Mouse (Mus musculus): ENCODE results near the gene Cend1. TPM values are rescaled to one million over a fixed set of nuclear protein-coding genes. Genes with fewer than 3 reads are reported as not detected.

Cend1 gene
- polyA plus RNA-seq, 1 experiment from 2014 or later = 0.90 TPM

GRCm38 (mm10) chr7:141439811-141440210 lies 10.5 kb upstream of the Cend1 start:
- Histone ChIP-seq H3K27ac (no peak overlapping the region), H3K4me1 (peaks cover 56% of the 10 kb centered on the region), H3K4me3 (no peak overlapping the region), H3K9me3 (no peaks in the 10 kb centered on the region), H3K27me3 (no peaks in the 10 kb centered on the region), H3K36me3 (peaks cover 19% of the 10 kb centered on the region), H3K4me2 (no peak overlapping the region), H3K9ac (no peak overlapping the region)
- 91% methylated on average over 11 of the region's 11 CpGs for WGBS
- ATAC-seq (ENCODE audit: borderline replicate concordance, extremely low read depth, low FRiP score, low TSS enrichment) = no peak

GRCm38 (mm10) chr7:141439140-141439679 lies 9.9 kb upstream of the Cend1 start:
- Histone ChIP-seq H3K4me2 (no peak overlapping the region), H3K27me3 (no peaks in the 10 kb centered on the region), H3K27ac (no peak overlapping the region), H3K4me1 (peaks cover 60% of the 10 kb centered on the region), H3K9ac (no peak overlapping the region), H3K4me3 (no peak overlapping the region), H3K36me3 (peaks cover 19% of the 10 kb centered on the region), H3K9me3 (no peaks in the 10 kb centered on the region)
- ATAC-seq (ENCODE audit: borderline replicate concordance, extremely low read depth, low FRiP score, low TSS enrichment) = no peak
- 94% methylated on average over 10 of the region's 10 CpGs for WGBS

GRCm38 (mm10) chr7:141438201-141438968 lies 9.1 kb upstream of the Cend1 start:
- no peaks in the 10 kb centered on the region for H3K9me3 ChIP-seq
- peaks cover 24% of the 10 kb centered on the region for H3K36me3 ChIP-seq
- no peak overlapping the region for H3K4me3 ChIP-seq
- H3K27me3 ChIP-seq = no peaks in the 10 kb centered on the region
- peaks cover 59% of the 10 kb centered on the region for H3K4me1 ChIP-seq
- WGBS = 91% methylated on average over 12 of the region's 12 CpGs
- H3K9ac ChIP-seq = 0 out of 2 replicates have a peak overlapping the region, but pooled peaks have one; percentile 8
- no peak overlapping the region for H3K4me2 ChIP-seq
- no peak for ATAC-seq (ENCODE audit: borderline replicate concordance, extremely low read depth, low FRiP score, low TSS enrichment)
- H3K27ac ChIP-seq = no peak overlapping the region

GRCm38 (mm10) chr7:141437178-141438120 lies 8.2 kb upstream of the Cend1 start, which contains the start of gene Slc25a22:
Gene Slc25a22 (minus strand): TSS chr7:141437892.
- Histone ChIP-seq H3K9ac (peak within 1 kb of the TSS; percentile 66), H3K4me3 (peak within 1 kb of the TSS; percentile 65), H3K36me3 (peaks cover 27% of the 10 kb centered on the region), H3K4me1 (peaks cover 50% of the 10 kb centered on the region), H3K9me3 (no peaks in the 10 kb centered on the region), H3K4me2 (peak within 1 kb of the TSS; percentile 80), H3K27ac (peak within 1 kb of the TSS; percentile 34; the same call in 1 of the 2 replicates), H3K27me3 (no peaks in the 10 kb centered on the region)
- WGBS = 5% methylated on average over 53 of the region's 53 CpGs
- peak; percentile 72; the same call in 1 of the 2 replicates for ATAC-seq (ENCODE audit: borderline replicate concordance, extremely low read depth, low FRiP score, low TSS enrichment)

GRCm38 (mm10) chr7:141436523-141436892 lies 7.2 kb upstream of the Cend1 start:
- peaks cover 32% of the 10 kb centered on the region for H3K36me3 ChIP-seq

GRCm38 (mm10) chr7:141435856-141436522 lies 6.7 kb upstream of the Cend1 start:
- Histone ChIP-seq H3K9me3 (no peaks in the 10 kb centered on the region), H3K27me3 (no peaks in the 10 kb centered on the region), H3K4me1 (peaks cover 38% of the 10 kb centered on the region), H3K4me3 (peak overlapping the region; percentile 65; the same call in 1 of the 2 replicates), H3K36me3 (peaks cover 37% of the 10 kb centered on the region), H3K4me2 (peak overlapping the region; percentile 82; the same call in 1 of the 2 replicates), H3K27ac (no peak overlapping the region), H3K9ac (no peak overlapping the region)
- no peak for ATAC-seq (ENCODE audit: borderline replicate concordance, extremely low read depth, low FRiP score, low TSS enrichment)
- 81% methylated on average over 9 of the region's 9 CpGs for WGBS

More at GRCm38 (mm10) chr7:141436523-141436892, 7.2 kb upstream of the Cend1 start:
- Histone ChIP-seq H3K9ac (peak overlapping the region; percentile 66; the same call in 1 of the 2 replicates), H3K4me3 (peak overlapping the region; percentile 65), H3K27me3 (no peaks in the 10 kb centered on the region), H3K4me2 (peak overlapping the region; percentile 80), H3K4me1 (peaks cover 43% of the 10 kb centered on the region), H3K9me3 (no peaks in the 10 kb centered on the region), H3K27ac (no peak overlapping the region)
- ATAC-seq (ENCODE audit: borderline replicate concordance, extremely low read depth, low FRiP score, low TSS enrichment) = no peak
- 43% methylated on average over 2 of the region's 2 CpGs for WGBS

DNA sequence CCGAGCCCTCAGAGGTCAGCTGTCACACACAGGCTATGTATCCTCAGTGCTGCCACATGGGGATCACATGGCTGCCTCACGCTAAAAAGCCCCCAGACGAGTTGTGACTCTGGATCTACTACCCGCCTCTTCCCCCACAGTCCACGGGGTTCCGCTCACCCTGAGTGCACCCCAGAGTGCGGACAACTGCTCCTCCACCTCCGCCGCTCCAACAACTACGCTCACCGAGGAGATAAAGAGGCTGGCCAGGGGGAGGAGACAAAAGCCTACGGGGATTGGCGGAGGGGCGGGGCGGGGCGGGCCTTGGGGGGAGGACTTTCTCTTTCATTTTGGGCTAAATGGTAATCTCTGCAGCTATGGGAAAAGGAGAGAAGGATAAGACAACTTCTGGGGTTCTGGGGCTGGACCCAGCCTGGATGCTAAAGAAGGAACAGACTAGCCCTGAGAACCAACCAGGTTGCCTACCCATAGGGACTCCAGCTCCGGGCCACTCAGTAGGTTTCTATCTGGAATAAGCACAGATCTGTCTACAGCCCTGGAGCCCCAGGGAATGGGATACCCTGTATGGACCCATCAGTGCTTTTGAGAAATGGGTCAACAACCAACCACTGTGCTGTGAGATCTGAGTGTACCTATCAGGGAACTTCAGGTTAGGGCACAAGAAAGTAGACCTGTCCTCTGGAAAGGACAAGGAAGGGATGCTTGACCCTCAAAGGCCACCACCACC lies 6.0 kb upstream of the Cend1 start:
- Histone ChIP-seq H3K4me3 (peak overlapping the region; percentile 45), H3K9me3 (no peaks in the 10 kb centered on the region), H3K4me2 (peak overlapping the region; percentile 82), H3K27me3 (no peaks in the 10 kb centered on the region), H3K4me1 (peaks cover 32% of the 10 kb centered on the region), H3K27ac (no peak overlapping the region), H3K9ac (peak overlapping the region; percentile 43), H3K36me3 (peaks cover 44% of the 10 kb centered on the region)
- WGBS = 4% methylated on average over 17 of the region's 17 CpGs
- no peak for ATAC-seq (ENCODE audit: borderline replicate concordance, extremely low read depth, low FRiP score, low TSS enrichment)

GRCm38 (mm10) chr7:141434464-141434863 lies 5.2 kb upstream of the Cend1 start:
- Histone ChIP-seq H3K36me3 (peaks cover 40% of the 10 kb centered on the region), H3K4me3 (peak overlapping the region; percentile 45), H3K27ac (no peak overlapping the region), H3K9ac (peak overlapping the region; percentile 43), H3K27me3 (no peaks in the 10 kb centered on the region), H3K4me1 (peaks cover 32% of the 10 kb centered on the region), H3K9me3 (no peaks in the 10 kb centered on the region), H3K4me2 (peak overlapping the region; percentile 82)
- no peak for ATAC-seq (ENCODE audit: borderline replicate concordance, extremely low read depth, low FRiP score, low TSS enrichment)
- WGBS = 13% methylated on average over 8 of the region's 8 CpGs

- Histone ChIP-seq H3K36me3 (peaks cover 33% of the 10 kb centered on the region), H3K4me3 (peak overlapping the region; percentile 45), H3K4me2 (peak overlapping the region; percentile 82), H3K4me1 (peaks cover 32% of the 10 kb centered on the region), H3K27ac (no peak overlapping the region), H3K27me3 (no peaks in the 10 kb centered on the region), H3K9me3 (no peaks in the 10 kb centered on the region), H3K9ac (peak overlapping the region; percentile 43)
- WGBS = 67% methylated on average over 15 of the region's 15 CpGs
- no peak for ATAC-seq (ENCODE audit: borderline replicate concordance, extremely low read depth, low FRiP score, low TSS enrichment)
These were observed 4.5 kb upstream of the Cend1 start for GRCm38 (mm10) chr7:141433517-141434400.
